Mouse (Mus musculus) brain, adult 2 months (tissue): ENCODE measurements around the gene Lnx2.

Experiments used
- DNase-seq: peaks from one replicate; pipeline ENCODE4 v3.0.0; 2011; ENCODE audit warnings: low read depth, low spot score

Gene Lnx2

DNA sequence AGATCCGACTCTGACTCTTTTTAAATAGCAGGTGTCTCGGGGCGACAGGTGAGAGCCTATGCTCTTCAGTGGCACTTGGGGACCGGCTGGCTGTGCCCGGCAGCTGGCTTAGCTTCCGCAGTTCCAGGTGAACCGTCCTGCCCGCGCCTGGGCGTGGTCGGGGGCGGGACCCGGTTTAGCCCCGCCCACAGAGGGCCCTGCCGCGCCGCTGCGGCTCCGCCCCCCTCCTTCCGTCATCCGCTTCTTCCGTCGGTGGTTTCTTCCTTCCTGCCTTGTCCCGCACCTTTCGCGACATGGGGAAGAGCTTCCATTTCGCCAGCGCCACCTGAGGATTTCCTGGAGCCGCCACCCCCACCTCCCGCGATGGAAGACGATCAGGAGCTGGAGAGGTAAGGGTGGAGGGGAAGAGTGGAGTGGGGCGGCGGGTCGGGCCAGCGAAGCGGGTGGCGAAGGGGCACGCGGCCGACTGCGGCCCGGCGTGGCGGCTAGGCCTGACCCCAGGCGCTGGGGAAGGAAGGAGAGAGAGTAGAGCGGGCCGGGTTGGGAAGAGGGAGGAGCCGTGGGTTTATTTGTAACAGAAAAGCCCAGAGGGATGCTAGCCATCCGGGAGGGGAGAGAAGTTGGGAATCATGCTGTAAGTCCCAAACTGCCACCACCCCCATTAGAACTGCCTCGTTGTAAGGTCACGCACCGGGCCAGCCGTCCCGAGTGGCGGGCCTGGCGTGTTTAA lies 1.1 kb upstream of the Lnx2 start:
- peak; percentile 92 for DNase-seq

DNA sequence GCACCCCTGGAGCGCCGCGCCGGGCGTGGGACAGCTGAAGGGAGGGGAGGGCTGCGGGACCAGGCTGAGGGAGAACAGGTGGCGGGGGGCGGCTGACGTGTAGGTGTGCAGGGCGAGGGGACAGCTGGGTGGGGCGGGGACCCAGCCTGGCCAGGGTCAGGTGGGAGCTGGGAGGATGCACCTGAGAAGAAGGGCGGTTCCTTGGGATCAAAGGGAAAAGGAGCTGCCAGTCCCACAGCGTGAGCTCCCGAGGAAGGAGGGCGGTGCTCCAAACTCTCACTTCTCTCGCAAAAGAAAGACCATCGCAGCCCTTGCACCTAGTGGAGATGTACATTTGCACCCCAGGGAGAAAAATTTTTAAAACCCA lies 396 bp upstream of the Lnx2 start, which contains the start of gene Polr1d:
TSS of gene Polr1d (plus strand) at position 252 of the 367 bp plus-strand sequence.
- no peak for DNase-seq

DNA sequence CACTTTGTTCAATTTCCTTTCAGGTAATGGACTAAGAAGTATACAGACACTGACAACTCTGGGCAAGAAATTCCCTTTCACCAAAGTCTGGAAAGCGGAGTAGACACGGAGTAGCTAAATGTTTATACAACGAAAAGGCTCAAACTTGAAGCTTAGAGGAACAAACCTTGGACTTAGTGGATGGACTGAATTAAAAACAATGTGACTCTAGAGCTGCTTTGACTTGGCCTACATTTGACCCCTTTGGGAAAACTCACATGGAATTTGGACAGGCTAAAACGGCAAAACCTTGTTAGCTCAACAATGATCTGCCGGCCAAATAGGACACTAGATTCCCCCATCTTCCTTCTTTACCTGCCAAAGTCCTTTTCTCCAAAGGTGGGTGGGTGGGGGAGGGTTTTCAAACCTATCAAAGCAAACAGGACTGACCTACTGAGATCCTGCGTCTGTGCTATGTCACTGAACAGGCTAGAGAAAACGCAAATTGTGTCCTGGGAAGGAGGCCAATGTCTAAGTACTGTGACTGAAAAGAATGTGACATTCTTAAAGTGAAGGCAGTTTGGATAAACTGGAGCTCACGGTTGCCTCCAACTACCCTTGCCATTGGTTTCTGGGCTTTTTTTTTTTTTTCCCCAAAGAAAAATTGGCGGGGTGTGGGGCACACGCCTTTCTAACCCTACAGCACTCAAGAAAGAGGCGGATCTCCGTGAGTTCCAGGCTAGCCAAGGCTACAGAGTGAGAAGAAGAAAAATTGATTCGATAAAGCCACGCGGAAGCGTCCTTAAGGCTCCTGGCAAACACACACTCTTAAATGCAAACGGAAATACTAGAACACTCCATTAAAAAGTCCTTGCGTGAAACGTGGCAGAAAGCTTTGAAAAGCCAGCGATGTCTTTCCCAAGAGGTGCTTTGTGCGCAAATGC lies 1.0 kb downstream of the Lnx2 start:
- peak; percentile 66 for DNase-seq

DNA sequence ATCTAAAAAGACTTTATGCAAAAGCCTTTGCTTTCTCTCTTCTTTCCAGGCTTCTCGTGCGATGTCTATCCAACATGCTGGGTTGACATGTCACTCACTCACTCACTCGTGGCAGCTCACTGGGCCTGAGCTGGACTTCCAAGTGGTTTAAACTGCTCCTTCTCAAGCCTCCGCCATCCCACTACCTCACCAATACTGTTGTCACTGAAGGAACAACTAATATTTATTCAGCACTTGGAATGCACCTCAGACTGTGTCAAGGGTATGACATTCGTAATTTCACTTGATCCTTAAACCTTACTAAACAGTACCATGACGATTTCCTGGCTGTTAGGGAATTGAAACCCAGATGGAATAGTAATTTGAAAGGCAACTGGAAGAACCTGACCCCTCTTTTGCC lies 2.6 kb downstream of the Lnx2 start:
- DNase-seq = no peak

DNA sequence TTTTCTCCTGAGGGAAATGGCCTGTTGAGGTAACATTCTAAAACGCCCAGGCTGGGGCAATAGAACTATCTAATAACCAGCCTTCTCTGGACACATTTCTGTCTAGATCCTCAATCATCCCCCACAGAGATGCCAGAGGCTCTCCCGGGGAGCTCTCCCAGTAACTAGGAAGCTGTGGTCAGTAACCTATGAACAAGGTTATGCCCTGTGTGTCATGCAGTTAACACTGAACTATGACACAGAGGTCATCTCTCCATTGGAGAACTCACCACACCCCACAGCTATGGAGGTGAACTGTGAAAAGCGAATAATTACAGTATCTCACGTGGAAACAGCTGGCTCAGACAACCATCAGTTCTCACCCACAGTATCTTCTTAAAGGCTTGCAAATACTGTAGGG lies 4.5 kb downstream of the Lnx2 start:
- no peak for DNase-seq

DNA sequence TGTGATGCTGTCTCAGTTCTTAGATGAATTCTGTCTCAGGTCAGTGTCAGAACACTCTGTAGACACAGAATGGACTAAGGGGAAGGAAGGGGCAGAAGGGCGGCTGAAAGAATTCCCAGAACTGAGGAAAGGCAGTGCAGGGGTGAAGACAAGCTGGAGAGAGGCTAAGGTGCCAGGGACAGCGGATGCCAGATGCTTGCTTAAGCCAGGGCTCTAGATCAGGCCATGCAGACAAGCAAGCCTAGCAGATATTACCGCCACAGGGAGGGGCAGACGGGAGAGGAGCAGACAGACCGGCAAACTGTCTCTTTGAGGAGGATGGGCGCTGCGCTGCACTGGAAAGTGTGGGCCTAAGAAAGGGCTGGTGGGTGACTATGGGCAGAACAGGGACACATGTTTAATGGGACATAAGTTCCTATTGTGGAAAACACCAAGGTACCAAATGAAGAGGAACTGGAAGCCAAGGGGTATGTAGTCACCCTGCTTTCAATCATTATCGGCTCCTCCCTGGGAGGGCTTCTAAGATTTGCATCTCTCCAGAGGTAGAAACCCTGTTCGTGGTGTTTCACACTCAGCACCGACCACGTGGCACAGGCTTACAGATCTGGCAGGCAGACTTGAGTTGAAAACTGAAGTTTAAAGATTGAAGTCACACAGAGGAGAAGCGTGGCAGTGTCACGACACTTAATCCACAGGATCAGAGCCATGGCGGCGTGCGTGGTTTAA lies 5.4 kb downstream of the Lnx2 start:
- DNase-seq = no peak

DNA sequence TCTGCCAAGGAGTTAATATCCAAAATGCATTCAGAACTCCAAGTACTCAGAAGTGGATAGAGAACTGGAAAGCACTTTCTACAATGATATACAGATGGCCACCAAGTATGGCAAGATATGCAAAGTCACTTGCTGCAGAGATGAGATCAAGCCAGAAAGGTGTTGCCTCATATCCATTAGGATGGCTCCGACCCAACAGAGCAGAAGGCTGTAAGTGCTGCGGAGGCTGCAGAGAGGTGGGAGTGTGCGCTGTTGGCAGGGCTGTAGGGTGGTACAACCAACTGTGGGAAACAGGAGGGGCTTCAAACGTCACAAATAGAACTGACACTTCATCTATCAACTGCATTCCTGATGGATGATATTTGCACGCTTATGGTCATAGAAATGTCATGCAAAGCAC lies 7.5 kb downstream of the Lnx2 start:
- peak; percentile 95 for DNase-seq

DNA sequence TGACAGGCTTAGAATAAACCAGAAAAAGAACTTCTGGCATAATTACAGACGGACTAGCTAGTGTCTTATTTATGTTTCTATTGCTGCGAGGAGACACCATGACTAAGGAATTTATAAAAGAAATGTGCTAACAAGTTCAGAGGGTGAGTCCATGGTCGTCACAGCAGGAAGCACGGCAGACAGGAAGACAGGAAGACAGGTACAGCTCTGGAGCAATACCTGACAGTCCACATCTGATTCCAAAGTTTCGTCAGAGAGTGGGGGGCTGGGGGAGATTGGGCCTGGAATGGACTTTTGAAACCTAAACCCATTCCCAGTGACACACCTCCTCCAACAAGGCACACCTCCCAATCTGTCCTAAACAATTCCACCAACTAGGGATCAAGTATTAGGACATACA lies 9.4 kb downstream of the Lnx2 start:
- no peak for DNase-seq

DNA sequence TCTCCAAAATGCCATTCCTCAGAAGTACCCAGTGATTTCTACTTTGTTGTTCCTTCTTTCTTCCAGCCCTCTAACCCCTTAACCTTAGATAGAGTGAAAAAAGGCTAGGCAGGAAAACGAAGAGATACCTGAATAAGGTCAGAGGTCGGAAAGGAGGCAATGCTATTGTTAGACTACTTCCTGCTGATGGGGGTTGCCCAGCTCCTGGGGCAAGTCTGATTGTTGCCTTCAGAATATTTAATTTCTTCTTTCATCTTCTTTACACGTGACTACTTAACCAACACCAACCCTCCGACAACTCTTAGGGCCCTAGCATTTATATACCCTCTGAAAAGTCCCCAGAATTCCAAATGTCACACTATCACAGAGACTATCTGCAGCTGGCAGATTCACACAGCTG lies 10.3 kb downstream of the Lnx2 start:
- no peak for DNase-seq

DNA sequence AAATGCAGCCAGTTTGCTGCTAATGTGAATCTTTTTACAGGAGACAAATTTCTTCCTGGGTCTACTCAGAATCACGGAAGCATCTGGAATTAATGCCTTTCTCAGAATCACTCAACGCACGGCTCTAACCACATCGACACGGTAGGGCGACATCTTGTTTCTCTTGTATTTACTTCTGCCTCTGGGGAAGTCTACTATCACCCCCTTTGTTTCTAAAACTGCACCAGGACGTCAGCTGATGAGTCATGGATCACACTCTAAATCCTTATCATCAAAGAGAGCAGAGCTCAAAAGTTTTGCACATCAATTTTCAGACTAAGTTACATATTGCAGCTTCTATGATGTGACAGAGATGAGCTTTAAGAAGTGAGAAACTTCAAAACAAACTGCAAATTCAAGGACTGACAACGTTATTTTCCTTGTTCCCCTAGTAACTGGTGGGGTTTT lies 13.1 kb downstream of the Lnx2 start:
- peak; percentile 54 for DNase-seq

DNA sequence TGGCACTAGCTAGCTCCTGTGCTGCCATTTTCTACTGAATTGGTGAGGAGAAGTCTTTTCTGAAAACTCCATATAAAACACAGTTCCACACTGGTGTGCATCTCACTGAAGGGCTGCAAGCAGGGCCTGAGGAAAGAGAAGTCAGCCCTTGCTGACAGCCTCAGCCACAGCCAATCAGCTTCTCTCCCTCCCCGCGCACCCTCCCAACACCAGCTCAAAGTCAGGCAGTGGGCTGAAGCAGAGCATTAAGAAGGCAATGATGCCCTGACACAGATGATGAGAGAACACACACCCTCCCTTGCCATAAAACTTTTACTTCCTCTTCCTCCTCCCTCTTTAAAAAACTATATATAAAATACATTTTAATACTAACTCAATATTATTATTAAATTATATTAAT lies 16.4 kb downstream of the Lnx2 start:
- no peak for DNase-seq

DNA sequence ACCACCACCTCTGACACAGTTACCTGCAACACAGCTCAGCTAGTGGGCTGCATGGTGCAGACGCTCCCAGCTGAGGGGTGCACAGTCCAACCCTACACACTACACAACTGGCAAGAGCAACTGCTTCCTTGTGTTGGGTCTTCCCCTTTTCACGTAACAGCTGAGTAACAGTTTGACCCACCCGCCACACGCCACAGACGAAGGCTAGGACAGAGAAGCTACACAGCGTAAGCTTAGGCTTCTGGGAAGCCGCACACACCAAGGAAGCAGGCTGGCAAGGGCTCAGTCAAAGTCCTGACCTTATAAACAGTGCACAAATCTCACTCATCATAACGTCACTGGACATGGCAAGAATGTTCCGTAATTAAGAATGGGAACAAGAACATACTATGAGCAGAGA lies 17.1 kb downstream of the Lnx2 start:
- no peak for DNase-seq

DNA sequence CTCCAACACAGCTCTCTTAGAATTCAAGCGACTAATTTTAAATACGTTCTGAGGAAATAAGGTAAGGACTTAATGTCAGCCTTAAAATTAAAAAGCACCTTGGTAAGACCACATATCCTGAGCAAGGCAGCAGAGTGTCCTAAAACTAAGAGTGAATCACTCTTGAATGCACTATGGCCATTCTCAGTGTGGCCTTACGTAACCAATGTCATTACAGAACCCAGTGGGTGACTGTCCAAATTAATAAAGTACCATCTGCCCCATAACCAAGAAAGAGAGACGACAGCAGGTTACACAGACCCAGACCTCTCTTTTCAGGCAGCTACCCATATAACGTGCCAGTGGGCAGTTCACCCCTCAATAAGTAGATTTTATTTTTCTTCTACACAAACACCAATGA lies 17.7 kb downstream of the Lnx2 start:
- peak; percentile 96 for DNase-seq

DNA sequence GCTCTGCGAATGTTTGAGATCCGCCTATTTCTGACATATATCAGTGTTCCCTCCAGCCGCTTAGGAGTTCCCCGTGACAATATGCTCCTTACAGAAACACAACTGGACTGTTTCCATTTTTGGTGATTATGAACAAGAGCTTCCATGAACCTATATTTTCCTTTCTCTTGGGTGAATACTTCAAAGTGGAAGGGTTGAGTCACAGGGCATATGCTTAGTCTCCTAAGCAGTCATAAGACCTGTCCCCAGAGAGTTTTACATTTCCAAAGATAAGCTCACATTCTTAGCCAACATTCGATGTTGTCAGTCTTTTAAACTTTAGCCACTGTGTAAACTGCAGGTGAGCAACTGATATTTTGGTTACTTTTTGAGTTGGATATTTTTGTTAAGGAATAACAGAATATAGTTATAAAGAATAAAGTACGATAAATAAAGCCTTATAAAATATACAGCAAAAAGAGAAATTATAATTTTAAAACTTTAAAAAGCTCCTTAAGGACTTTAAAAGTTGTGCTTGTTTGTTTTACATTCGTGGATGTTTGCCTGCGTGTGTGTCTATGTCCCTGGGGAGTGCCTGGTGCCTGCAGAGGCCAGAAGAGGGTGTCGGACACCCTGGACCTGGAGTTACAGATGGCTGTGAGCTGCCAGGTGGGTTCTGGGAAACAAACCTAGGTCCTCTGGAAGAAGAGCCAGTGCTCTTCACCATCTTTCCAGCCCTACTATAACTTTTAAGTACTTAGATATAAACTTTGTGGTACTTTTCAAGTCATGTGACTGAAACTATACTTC lies 18.6 kb downstream of the Lnx2 start:
- DNase-seq = no peak

DNA sequence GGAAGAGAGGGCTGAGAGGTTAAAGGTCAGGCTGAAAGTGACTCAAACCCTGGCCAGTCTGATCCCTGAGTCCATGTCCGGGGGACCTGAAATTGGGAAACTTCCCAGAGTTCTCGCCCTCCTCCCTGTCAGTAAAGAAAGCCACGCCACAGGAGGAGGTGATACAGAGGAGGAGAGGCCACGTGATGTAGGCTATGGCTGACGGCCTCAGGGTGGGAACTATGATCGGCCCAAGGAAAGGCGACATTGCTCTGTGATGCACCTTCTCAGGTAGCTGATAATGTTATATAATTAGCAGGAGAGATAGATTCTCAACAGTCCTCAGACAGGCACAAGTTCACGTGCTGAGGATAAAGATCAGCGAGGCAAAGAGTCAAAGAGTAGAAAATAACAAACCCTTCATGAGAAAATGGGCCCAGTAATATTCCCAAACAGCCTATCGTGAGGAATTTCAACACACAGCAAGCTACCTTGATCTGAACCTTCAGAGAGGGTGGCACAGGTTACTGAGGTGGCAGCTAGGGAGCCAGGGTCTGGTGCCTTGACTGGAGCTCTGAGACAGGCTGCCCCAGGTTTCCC lies 19.6 kb downstream of the Lnx2 start:
- DNase-seq = no peak

DNA sequence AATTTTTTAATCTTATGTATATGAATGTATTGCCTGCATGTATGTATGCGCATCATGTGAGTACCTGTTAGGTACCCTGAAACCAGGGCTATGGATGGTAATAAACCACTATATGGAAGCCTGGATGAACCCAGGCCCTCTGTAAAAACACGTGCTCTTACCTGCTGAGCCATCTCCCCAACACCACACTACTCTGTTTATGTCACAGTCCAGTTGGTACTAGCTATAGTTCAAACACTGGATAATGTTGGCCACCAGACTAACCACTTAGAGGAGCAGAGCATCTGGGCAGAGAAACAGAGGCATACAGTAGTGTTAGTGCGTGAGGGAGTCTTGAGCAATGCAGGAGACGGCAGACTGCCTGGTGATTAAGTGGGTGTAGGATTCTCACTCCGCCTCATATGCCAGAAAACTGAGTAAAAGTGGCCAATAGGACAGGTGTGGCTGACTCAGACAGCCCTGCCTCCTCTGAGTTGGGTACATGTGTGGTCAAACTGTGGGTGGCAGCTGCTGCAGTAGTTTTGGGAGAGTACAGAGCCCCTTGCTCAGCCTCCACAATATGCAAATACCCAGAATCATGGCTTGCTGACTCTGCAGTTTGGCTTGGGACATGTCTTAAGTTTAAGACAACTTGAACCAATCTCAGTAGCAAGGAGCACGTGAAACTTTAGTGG lies 20.7 kb downstream of the Lnx2 start:
- peak; percentile 88 for DNase-seq

DNA sequence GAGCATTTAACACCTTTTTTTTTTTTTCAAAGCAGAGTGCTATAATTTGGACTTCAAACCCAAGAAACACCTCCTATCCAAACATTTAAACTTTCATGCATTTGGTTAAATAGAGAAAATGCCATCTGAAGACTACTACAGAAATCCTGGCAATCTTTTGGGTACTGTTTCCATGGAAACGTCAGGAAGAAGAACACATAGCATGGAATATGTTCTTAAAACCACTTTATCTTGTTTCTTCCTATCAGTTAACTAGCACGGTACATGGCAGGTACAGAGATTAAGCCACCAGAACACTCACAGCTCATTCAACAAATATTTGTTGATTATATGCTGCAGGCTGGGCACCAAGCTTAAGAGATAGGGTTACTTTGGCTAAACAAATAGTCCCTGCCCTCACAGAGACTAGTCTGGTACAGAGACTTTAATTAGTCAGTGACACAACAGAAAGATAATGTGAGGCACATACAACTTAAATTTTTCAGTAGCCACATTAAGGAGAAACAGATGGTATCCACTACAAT lies 21.6 kb downstream of the Lnx2 start:
- DNase-seq = peak; percentile 70

DNA sequence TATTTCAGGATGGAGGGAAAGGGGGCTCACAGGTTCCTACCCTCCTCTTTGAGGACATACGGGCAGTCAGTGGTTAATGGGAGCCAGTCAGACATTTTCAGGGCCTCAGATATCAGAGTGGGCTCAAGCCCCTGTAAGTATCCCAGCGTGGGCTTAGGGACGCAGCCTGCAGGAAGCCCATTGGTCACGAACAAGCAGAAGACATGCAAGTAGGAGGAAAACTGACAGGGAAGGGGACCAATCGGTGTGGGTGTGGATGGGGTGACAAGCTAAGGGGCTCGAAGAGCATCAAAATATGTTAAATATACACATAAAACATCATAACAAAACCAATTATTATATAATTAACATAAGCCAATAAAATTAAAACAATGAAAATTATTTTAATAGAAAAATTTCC lies 22.1 kb downstream of the Lnx2 start:
- DNase-seq = peak; percentile 52

DNA sequence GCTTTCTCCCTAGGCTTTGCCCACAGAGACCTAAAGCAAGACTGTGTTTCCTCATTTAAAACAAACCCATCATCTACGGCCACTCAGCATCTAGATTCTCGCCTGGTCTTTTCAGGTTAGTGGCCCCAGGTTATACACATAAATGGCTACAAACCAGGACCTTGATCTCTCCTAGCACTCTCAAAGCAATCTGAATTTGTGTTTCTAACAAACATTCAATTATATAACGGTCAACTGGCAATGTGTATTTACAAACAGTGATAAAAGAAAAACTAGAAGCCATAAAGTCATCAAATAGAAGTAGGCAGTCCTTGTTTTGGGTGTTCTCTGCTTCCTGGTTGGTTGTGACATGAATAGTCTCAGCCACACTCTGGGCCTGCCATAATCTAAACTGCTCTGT lies 22.9 kb downstream of the Lnx2 start:
- no peak for DNase-seq

DNA sequence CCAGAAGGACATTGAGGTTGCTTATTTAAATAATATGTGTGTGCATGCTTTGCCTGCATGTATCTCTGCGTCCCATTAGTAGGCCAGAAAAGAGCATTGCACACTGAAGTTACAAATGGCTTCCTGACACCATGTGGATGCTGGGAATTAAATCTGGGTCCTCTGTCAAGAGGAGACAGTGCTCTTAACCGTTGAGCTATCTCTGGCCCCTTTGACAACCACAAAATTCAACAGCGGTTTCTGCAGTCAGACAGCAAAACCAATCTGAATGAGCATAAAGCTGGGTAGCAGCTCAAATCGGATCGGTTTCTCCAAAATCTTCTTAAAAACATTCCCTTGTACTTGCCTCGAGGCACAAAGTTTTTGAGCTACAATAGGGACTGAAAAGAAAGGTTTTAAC lies 23.3 kb downstream of the Lnx2 start:
- DNase-seq = no peak

DNA sequence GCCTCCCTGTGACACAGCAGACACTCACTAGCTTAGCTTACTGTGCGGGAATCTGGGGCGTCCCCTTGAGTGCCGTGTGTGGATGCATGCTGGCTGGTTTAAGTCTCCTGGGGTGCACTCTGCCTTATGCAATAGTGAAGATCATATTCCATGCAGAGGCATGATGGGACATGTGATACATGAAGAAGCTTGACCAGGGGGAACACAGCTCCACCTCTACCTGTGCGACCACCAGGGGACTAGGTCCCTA lies 24.2 kb downstream of the Lnx2 start:
- DNase-seq = no peak
